Mouse (Mus musculus) heart, embryonic 16.5 days (tissue): ENCODE data around the gene Kdsr. TPM values are rescaled to one million over a fixed set of nuclear protein-coding genes. Genes with fewer than 3 reads are reported as not detected.
"Not testable (repeated sequence)": the region's sequence is repeated elsewhere in the genome, so short reads cannot be mapped to it uniquely, and the experiment has no call there.

Experiments
- ATAC-seq: fragments of 200-750 bp; cut with Nextera tagmentation; replicated peaks from 2 replicates; pipeline ENCODE4 v1.8.0; 2017; ENCODE audit warnings: moderate number of reproducible peaks; ENCODE audit not compliant: insufficient read depth, low FRiP score; ENCODE audit errors: extremely low read depth
- H3K27ac ChIP-seq: fragments of 300-500 bp; sonication (generic); 2 replicates; pipeline ENCODE4 v1.5.1; 2014; ENCODE audit warnings: mild to moderate bottlenecking, low read length, control low read depth, moderate library complexity
- H3K27me3 ChIP-seq: fragments of 300-500 bp; sonication (generic); 2 replicates; pipeline ENCODE4 v1.6.1; 2014; ENCODE audit warnings: low read length, mixed read lengths; ENCODE audit not compliant: control insufficient read depth, insufficient read depth
- H3K36me3 ChIP-seq: fragments of 300-500 bp; sonication (generic); 2 replicates; pipeline ENCODE4 v1.6.1; 2014; ENCODE audit not compliant: control insufficient read depth, insufficient read depth
- H3K4me1 ChIP-seq: fragments of 300-500 bp; sonication (generic); 2 replicates; pipeline ENCODE4 v1.6.1; 2014; ENCODE audit warnings: low read length, mixed read lengths; ENCODE audit not compliant: control insufficient read depth, insufficient read depth
- H3K4me2 ChIP-seq: fragments of 300-500 bp; sonication (generic); 2 replicates; pipeline ENCODE4 v1.6.1; 2014; ENCODE audit warnings: low read depth, mild to moderate bottlenecking, control low read depth, low read length
- H3K4me3 ChIP-seq: fragments of 300-500 bp; sonication (generic); 2 replicates; pipeline ENCODE4 v1.5.1; 2014; ENCODE audit warnings: mild to moderate bottlenecking, control low read depth, low read length
- H3K9ac ChIP-seq: fragments of 300-500 bp; sonication (generic); 2 replicates; pipeline ENCODE4 v1.6.1; 2014; ENCODE audit warnings: low read length, control low read depth
- H3K9me3 ChIP-seq: fragments of 300-500 bp; sonication (generic); replicated peaks from 2 replicates; pipeline ENCODE4 v1.6.1; 2016; ENCODE audit warnings: low read length; ENCODE audit not compliant: control insufficient read depth
- WGBS: fragments of 180-500 bp; shearing (Covaris S2); extraction: QIAGEN DNeasy Blood & Tissue Kit; methylation state at CpG from one replicate; pipeline ENCODE4 v1.1.7; 2014; 5-methylcytosine and 5-hydroxymethylcytosine counted together
- polyA plus RNA-seq: library from polyadenylated mRNA; unstranded; fragments of >200 nt; fragmentation: Nextera tagmentation; extraction: Ambion mirVana; gene quantifications from 2 replicates; pipeline ENCODE4 v1.2.1, GENCODE M21; 2015

The Kdsr gene
- polyA plus RNA-seq, 1 experiment from 2014 or later, result 10.9 TPM

- ATAC-seq, result no peak
- WGBS, result 85% methylated on average over 6 of the region's 6 CpGs
- peaks cover 9% of the 10 kb centered on the region; the same call in 1 of the 2 replicates for H3K36me3 ChIP-seq
- no peak overlapping the region for H3K4me3 ChIP-seq
- H3K4me2 ChIP-seq, result no peak overlapping the region
- H3K4me1 ChIP-seq, result no peaks in the 10 kb centered on the region
- no peaks in the 10 kb centered on the region for H3K9me3 ChIP-seq
- no peak overlapping the region for H3K9ac ChIP-seq
- no peaks in the 10 kb centered on the region for H3K27me3 ChIP-seq
- H3K27ac ChIP-seq, result no peak overlapping the region
Measured at GRCm38 (mm10) chr1:106748555-106749315, 10.8 kb downstream of the Kdsr start.

DNA sequence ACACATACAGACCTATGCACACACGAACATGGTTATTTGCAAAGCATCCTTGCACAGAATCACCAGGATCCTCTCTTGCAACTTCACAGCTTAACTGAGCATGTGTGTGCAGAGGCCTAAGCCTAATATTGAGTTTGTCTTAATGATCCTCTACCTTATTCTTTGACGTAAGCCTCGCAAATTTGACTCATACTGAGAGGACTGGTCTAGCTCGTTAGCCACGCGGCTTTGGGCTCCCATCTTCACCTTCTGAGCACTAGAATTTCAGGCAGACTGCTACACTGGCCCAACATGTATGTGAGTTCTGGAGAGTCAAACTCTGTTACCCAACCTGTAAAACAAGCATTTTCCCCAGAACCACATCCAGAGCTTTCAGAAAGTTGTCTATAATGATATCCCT lies 16.5 kb downstream of the Kdsr start:
- peaks cover 19% of the 10 kb centered on the region for H3K36me3 ChIP-seq

GRCm38 (mm10) chr1:106740735-106741134 lies 18.8 kb downstream of the Kdsr start:
- Histone ChIP-seq H3K9me3 (no peaks in the 10 kb centered on the region), H3K4me1 (no peaks in the 10 kb centered on the region), H3K36me3 (peaks cover 20% of the 10 kb centered on the region; the same call in 1 of the 2 replicates), H3K9ac (no peak overlapping the region), H3K27ac (no peak overlapping the region), H3K4me3 (no peak overlapping the region), H3K4me2 (no peak overlapping the region), H3K27me3 (no peaks in the 10 kb centered on the region)
- ATAC-seq, result no peak
- 96% methylated on average over 4 of the region's 4 CpGs for WGBS

More for the DNA sequence above, 16.5 kb downstream of the Kdsr start:
- Histone ChIP-seq H3K27ac (no peak overlapping the region), H3K27me3 (no peaks in the 10 kb centered on the region), H3K9ac (no peak overlapping the region), H3K4me2 (no peak overlapping the region), H3K4me1 (no peaks in the 10 kb centered on the region), H3K9me3 (no peaks in the 10 kb centered on the region), H3K4me3 (no peak overlapping the region)
- 91% methylated on average over 6 of the region's 6 CpGs for WGBS
- no peak for ATAC-seq

DNA sequence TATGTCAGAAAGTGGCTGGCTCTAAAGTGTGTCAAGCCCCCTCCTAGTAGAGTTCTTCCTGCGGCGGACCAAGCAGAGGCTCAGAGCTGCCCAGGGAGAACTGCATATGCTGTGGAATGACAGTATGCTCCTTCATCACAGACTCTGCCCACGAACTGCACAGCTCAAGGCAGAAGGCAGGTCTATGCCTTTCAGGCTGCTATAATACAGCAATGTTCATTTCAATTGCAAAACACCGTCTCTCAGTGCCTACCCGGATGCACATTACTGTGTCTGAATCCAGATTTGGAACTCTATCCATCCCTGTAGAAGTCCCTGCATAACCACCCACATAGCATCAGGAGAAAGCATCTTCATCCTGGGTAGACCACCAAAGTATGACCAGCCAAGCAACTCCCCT lies 19.7 kb downstream of the Kdsr start:
- Histone ChIP-seq H3K4me2 (no peak overlapping the region), H3K27me3 (no peaks in the 10 kb centered on the region), H3K4me1 (no peaks in the 10 kb centered on the region), H3K27ac (no peak overlapping the region), H3K36me3 (peaks cover 20% of the 10 kb centered on the region; the same call in 1 of the 2 replicates), H3K4me3 (no peak overlapping the region), H3K9ac (no peak overlapping the region), H3K9me3 (no peaks in the 10 kb centered on the region)
- ATAC-seq, result no peak
- 92% methylated on average over 5 of the region's 5 CpGs for WGBS

DNA sequence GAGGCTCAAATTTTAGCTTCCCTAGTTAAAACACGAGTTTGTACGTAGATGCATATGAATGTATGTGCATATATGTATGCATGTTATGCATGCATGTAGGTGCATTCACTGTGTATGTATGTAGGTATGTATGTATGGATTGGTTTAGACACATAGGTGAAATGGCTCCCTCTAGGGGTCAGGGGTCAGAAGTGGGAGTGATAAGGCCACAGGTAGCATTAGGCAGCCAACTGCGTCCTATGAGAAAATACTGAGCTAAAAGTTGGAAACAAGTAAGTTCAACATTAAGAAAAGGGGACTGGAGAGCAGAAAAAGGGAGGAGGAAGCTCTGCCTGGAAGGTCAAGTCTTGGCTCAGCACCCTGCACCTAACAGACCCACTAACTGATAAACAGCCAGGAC lies 21.4 kb downstream of the Kdsr start:
- H3K4me3 ChIP-seq, result no peak overlapping the region
- no peak overlapping the region for H3K4me2 ChIP-seq
- 89% methylated on average over 3 of the region's 3 CpGs for WGBS
- no peak overlapping the region for H3K9ac ChIP-seq
- no peak for ATAC-seq
- peaks cover 25% of the 10 kb centered on the region; the same call in 1 of the 2 replicates for H3K36me3 ChIP-seq
- no peaks in the 10 kb centered on the region for H3K4me1 ChIP-seq
- H3K27ac ChIP-seq, result no peak overlapping the region
- no peaks in the 10 kb centered on the region for H3K9me3 ChIP-seq
- no peaks in the 10 kb centered on the region for H3K27me3 ChIP-seq

DNA sequence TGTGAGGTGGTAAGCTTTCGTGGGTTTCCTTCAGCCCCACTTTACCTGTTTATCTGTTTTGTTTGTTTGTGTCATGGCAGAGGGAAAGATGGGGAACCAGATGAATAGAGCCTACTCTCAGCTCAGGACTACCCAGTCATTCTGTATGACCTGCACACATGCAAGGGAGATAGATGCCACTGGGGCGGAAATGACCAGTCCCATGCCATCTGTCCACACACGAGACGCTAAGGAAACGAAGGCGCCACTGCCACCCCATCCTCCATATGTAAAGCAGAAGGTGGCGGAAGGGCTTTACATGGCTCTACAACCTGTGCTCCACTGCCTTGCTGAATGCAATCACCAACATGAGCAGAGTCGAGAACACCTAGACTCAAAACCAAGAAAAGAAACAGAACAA lies 23.3 kb downstream of the Kdsr start:
- Histone ChIP-seq H3K4me2 (no peak overlapping the region), H3K27ac (no peak overlapping the region), H3K27me3 (no peaks in the 10 kb centered on the region), H3K9ac (no peak overlapping the region), H3K4me1 (no peaks in the 10 kb centered on the region), H3K9me3 (no peaks in the 10 kb centered on the region), H3K4me3 (no peak overlapping the region), H3K36me3 (peaks cover 20% of the 10 kb centered on the region; the same call in 1 of the 2 replicates)
- no peak for ATAC-seq
- 94% methylated on average over 8 of the region's 8 CpGs for WGBS

- no peak overlapping the region for H3K4me3 ChIP-seq
- no peaks in the 10 kb centered on the region for H3K9me3 ChIP-seq
- H3K4me2 ChIP-seq, result no peak overlapping the region
- no peak overlapping the region for H3K9ac ChIP-seq
- H3K4me1 ChIP-seq, result no peaks in the 10 kb centered on the region
- no peak overlapping the region for H3K27ac ChIP-seq
- ATAC-seq, result no peak
- H3K36me3 ChIP-seq, result peaks cover 19% of the 10 kb centered on the region; the same call in 1 of the 2 replicates
- 59% methylated on average over 2 of the region's 2 CpGs for WGBS
- H3K27me3 ChIP-seq, result no peaks in the 10 kb centered on the region
Measured at GRCm38 (mm10) chr1:106735586-106735985, 23.9 kb downstream of the Kdsr start.

DNA sequence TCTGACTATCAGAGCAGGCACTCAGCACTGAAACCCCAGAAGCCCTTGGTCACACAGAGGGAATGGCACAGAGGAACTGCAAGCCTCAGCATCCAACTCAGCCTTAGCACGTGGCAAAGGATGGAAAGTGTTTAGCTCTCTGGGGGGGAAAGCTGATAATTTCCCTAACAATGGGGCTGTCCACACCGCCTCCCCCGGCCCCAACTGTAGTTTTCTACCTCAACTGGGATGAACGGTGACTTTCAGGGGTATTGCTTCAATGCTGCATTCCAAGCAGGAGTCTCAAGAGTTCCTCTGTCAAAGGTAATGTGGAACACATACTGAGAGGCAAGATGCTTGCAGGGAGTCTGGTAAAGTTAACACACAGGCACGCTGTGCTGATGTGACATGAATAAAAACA lies 37.5 kb downstream of the Kdsr start:
- WGBS, result 46% methylated on average over 5 of the region's 5 CpGs
- Histone ChIP-seq H3K9me3 (no peaks in the 10 kb centered on the region), H3K4me2 (no peak overlapping the region), H3K36me3 (peaks cover 4% of the 10 kb centered on the region; the same call in 1 of the 2 replicates), H3K27me3 (no peaks in the 10 kb centered on the region), H3K27ac (no peak overlapping the region), H3K4me3 (no peak overlapping the region), H3K4me1 (no peaks in the 10 kb centered on the region), H3K9ac (no peak overlapping the region)
- ATAC-seq, result no peak

DNA sequence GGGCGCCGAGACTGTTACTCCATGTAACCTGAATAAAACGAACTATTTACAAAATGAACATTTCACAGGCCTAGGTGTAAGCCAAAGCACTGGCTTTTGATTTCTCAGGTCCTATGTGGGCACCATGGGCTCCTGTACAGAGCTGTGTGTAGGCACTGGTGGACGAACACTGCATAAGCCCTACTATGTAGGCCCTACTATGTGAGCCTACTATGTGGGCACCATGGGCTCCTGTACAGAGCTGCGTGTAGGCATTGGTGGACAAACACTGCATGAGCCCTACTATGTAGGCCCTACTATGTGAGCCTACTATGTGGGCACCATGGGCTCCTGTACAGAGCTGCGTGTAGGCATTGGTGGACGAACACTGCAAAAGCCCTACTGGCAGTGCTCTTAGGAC lies 41.8 kb downstream of the Kdsr start:
- H3K4me1 ChIP-seq, H3K9ac ChIP-seq, H3K36me3 ChIP-seq, H3K27ac ChIP-seq, H3K4me2 ChIP-seq, ATAC-seq, H3K9me3 ChIP-seq, H3K27me3 ChIP-seq, H3K4me3 ChIP-seq: not testable (repeated sequence)
- 62% methylated on average over 7 of the region's 7 CpGs for whole genome bisulfite sequencing
